Mouse (Mus musculus) lung, postnatal 0 days (tissue): ENCODE measurements around the gene Ubr2. TPM values are rescaled to one million over a fixed set of nuclear protein-coding genes. Genes with fewer than 3 reads are reported as not detected.

ENCODE experiments used
- ATAC-seq: fragments of 200-750 bp; cut with Nextera tagmentation; 2 replicates; pipeline ENCODE4 v1.8.0; 2017; ENCODE audit warnings: moderate library complexity
- DNase-seq: peaks from one replicate; pipeline ENCODE4 v3.0.0-alpha.2; 2016; ENCODE audit warnings: low spot score
- H3K27ac ChIP-seq: fragments of 300-500 bp; sonication (generic); 2 replicates; pipeline ENCODE4 v1.5.1; 2014; ENCODE audit warnings: antibody characterized with exemption, mild to moderate bottlenecking, low read length, mixed read lengths
- H3K27me3 ChIP-seq: fragments of 300-500 bp; sonication (generic); replicated peaks from 2 replicates; pipeline ENCODE4 v1.6.1; 2014; ENCODE audit warnings: low read length, mixed read lengths; ENCODE audit not compliant: insufficient read depth
- H3K36me3 ChIP-seq: fragments of 300-500 bp; sonication (generic); 2 replicates; pipeline ENCODE4 v1.6.1; 2014; ENCODE audit warnings: low read length, mixed read lengths; ENCODE audit not compliant: insufficient read depth
- H3K4me1 ChIP-seq: fragments of 300-500 bp; sonication (generic); 2 replicates; pipeline ENCODE4 v1.6.1; 2014; ENCODE audit warnings: antibody characterized with exemption, low read depth, low read length, mixed read lengths; ENCODE audit not compliant: insufficient read depth
- H3K4me2 ChIP-seq: fragments of 300-500 bp; sonication (generic); replicated peaks from 2 replicates; pipeline ENCODE4 v1.6.1; 2014; ENCODE audit warnings: low read depth, mild to moderate bottlenecking, low read length, moderate library complexity, mixed read lengths
- H3K4me3 ChIP-seq: fragments of 300-500 bp; sonication (generic); 2 replicates; pipeline ENCODE4 v1.5.1; 2014; ENCODE audit warnings: low read depth, low read length
- H3K9ac ChIP-seq: fragments of 300-500 bp; sonication (generic); replicated peaks from 2 replicates; pipeline ENCODE4 v1.6.1; 2014; ENCODE audit warnings: low read depth, mild to moderate bottlenecking
- H3K9me3 ChIP-seq: fragments of 300-500 bp; sonication (generic); 2 replicates; pipeline ENCODE4 v1.6.1; 2016; ENCODE audit warnings: low read length, mixed read lengths
- CTCF ChIP-seq: IDR thresholded peaks from 2 replicates; pipeline ENCODE4 v1.5.1; 2016; ENCODE audit warnings: antibody characterized with exemption, mild to moderate bottlenecking
- EP300 ChIP-seq: IDR thresholded peaks from 2 replicates; pipeline ENCODE4 v1.6.1; 2016; ENCODE audit warnings: antibody characterized with exemption, mild to moderate bottlenecking, control low read depth
- WGBS: fragments of 180-500 bp; shearing (Covaris S2); extraction: QIAGEN DNeasy Blood & Tissue Kit; methylation state at CpG from one replicate; pipeline ENCODE4 v1.1.7; 2014; 5-methylcytosine and 5-hydroxymethylcytosine counted together
- polyA plus RNA-seq: library from polyadenylated mRNA; unstranded; fragments of >200 nt; fragmentation: Nextera tagmentation; extraction: Ambion mirVana; gene quantifications from 2 replicates; pipeline ENCODE4 v1.2.1, GENCODE M21; 2015

Ubr2 gene
- polyA plus RNA-seq, 1 experiment from 2014 or later = 11.8 TPM

- Histone ChIP-seq H3K36me3 (no peaks in the 10 kb centered on the region), H3K9ac (peak overlapping the region; percentile 85), H3K4me1 (peaks cover 13% of the 10 kb centered on the region; the same call in 1 of the 2 replicates), H3K4me2 (peak overlapping the region; percentile 95), H3K27me3 (no peaks in the 10 kb centered on the region), H3K4me3 (peak overlapping the region; percentile 82), H3K9me3 (no peaks in the 10 kb centered on the region), H3K27ac (peak overlapping the region; percentile 81)
- 1% methylated on average over 60 of the region's 64 CpGs for WGBS
- peak; percentile 24 for ATAC-seq
- TF ChIP-seq EP300 = no peak
- TF ChIP-seq CTCF = 0 out of 2 replicates have a peak, but pooled peaks have one; percentile 12
- peak; percentile 50 for DNase-seq
These were observed 119.3 kb downstream of the Ubr2 start for GRCm38 (mm10) chr17:46890843-46891594.

- TF ChIP-seq CTCF = no peak
- TF ChIP-seq EP300 = no peak
- 1% methylated on average over 38 of the region's 40 CpGs for WGBS
- Histone ChIP-seq H3K36me3 (no peaks in the 10 kb centered on the region), H3K27ac (peak within 1 kb of the TSS; percentile 94), H3K27me3 (no peaks in the 10 kb centered on the region), H3K4me2 (peak within 1 kb of the TSS; percentile 95), H3K9me3 (no peaks in the 10 kb centered on the region), H3K9ac (peak within 1 kb of the TSS; percentile 85), H3K4me1 (peaks cover 13% of the 10 kb centered on the region; the same call in 1 of the 2 replicates), H3K4me3 (peak within 1 kb of the TSS; percentile 82)
- peak; percentile 94 for ATAC-seq
- peak; percentile 98 for DNase-seq
These were observed 120.1 kb downstream of the Ubr2 start, which contains the start of gene Tbcc for GRCm38 (mm10) chr17:46890116-46890815. TSS of gene Tbcc (plus strand) at chr17:46890684.

GRCm38 (mm10) chr17:46889450-46890084 lies 120.8 kb downstream of the Ubr2 start:
- Histone ChIP-seq H3K27ac (peak overlapping the region; percentile 94), H3K9ac (peak overlapping the region; percentile 62), H3K4me1 (peaks cover 13% of the 10 kb centered on the region; the same call in 1 of the 2 replicates), H3K4me3 (peak overlapping the region; percentile 82), H3K27me3 (no peaks in the 10 kb centered on the region), H3K4me2 (peak overlapping the region; percentile 93), H3K9me3 (no peaks in the 10 kb centered on the region), H3K36me3 (no peaks in the 10 kb centered on the region)
- ATAC-seq (peak; percentile 46), DNase-seq (peak; percentile 88)
- WGBS = under 1% methylated on average over 41 of the region's 44 CpGs
- 0 out of 2 replicates have a peak, but pooled peaks have one; percentile 17 for TF ChIP-seq CTCF
- TF ChIP-seq EP300 = no peak

- H3K4me3 ChIP-seq = peak overlapping the region; percentile 82; the same call in 1 of the 2 replicates
- no peak overlapping the region for H3K9ac ChIP-seq
- H3K27me3 ChIP-seq = no peaks in the 10 kb centered on the region
- peak overlapping the region; percentile 93 for H3K4me2 ChIP-seq
- H3K36me3 ChIP-seq = no peaks in the 10 kb centered on the region
- TF ChIP-seq EP300 = no peak
- TF ChIP-seq CTCF = peak; percentile 79
- ATAC-seq = no peak
- peak; percentile 80 for DNase-seq
- peaks cover 13% of the 10 kb centered on the region; the same call in 1 of the 2 replicates for H3K4me1 ChIP-seq
- H3K9me3 ChIP-seq = no peaks in the 10 kb centered on the region
- H3K27ac ChIP-seq = no peak overlapping the region
- WGBS = 26% methylated on average over 16 of the region's 16 CpGs
These were observed 121.7 kb downstream of the Ubr2 start for GRCm38 (mm10) chr17:46888511-46889212.

- DNase-seq (peak; percentile 68), ATAC-seq (no peak)
- TF ChIP-seq CTCF (no peak), EP300 (no peak)
These were observed 124.3 kb downstream of the Ubr2 start for GRCm38 (mm10) chr17:46885910-46886643.

More at GRCm38 (mm10) chr17:46885910-46886643, 124.3 kb downstream of the Ubr2 start:
- Histone ChIP-seq H3K4me1 (no peaks in the 10 kb centered on the region), H3K36me3 (no peaks in the 10 kb centered on the region), H3K27ac (no peak overlapping the region), H3K4me3 (no peak overlapping the region), H3K4me2 (no peak overlapping the region), H3K27me3 (no peaks in the 10 kb centered on the region), H3K9ac (no peak overlapping the region), H3K9me3 (no peaks in the 10 kb centered on the region)
- WGBS = 32% methylated on average over 17 of the region's 17 CpGs
